Mouse (Mus musculus) erythroblast, embryonic 14.5 days (primary cell): ENCODE results near the gene Dop1b. TPM values are rescaled to one million over a fixed set of nuclear protein-coding genes. Genes with fewer than 3 reads are reported as not detected.

Experiments used
- H3K27me3 ChIP-seq: 2 replicates; pipeline ENCODE4 v1.6.1; 2012; ENCODE audit warnings: inconsistent platforms; ENCODE audit not compliant: control insufficient read depth
- H3K36me3 ChIP-seq: 2 replicates; pipeline ENCODE4 v1.6.1; 2012; ENCODE audit warnings: mild to moderate bottlenecking, inconsistent platforms; ENCODE audit not compliant: control insufficient read depth
- H3K4me1 ChIP-seq: 2 replicates; pipeline ENCODE4 v1.6.1; 2012; ENCODE audit warnings: inconsistent platforms; ENCODE audit not compliant: control insufficient read depth
- H3K4me3 ChIP-seq: replicated peaks from 2 replicates; pipeline ENCODE3; 2012; ENCODE audit warnings: moderate library complexity, mild to moderate bottlenecking, inconsistent platforms
- H3K9me3 ChIP-seq: 2 replicates; pipeline ENCODE4 v1.6.1; 2012; ENCODE audit warnings: low read length, inconsistent platforms, mixed read lengths; ENCODE audit not compliant: control insufficient read depth
- GATA1 ChIP-seq: IDR thresholded peaks from 2 replicates; pipeline ENCODE4 v1.6.1; 2012; ENCODE audit warnings: low read length, inconsistent platforms, mixed read lengths
- TAL1 ChIP-seq: IDR thresholded peaks from 3 replicates; pipeline ENCODE4 v1.6.1; 2012; ENCODE audit warnings: low read length, inconsistent platforms, mixed read lengths
- polyA plus RNA-seq: library from polyadenylated mRNA; stranded (reverse); fragments of >175 nt; gene quantifications from 2 replicates; pipeline ENCODE4 v1.2.3, GENCODE M21; 2012

Dop1b gene
- polyA plus RNA-seq, 1 experiment, result 2.8 TPM

GRCm38 (mm10) chr16:93826909-93827308, 115.2 kb downstream of the Dop1b start:
- no peak overlapping the region for H3K4me3 ChIP-seq
- H3K36me3 ChIP-seq, result no peaks in the 10 kb centered on the region
- peaks cover 10% of the 10 kb centered on the region for H3K9me3 ChIP-seq
- H3K4me1 ChIP-seq, result peaks cover 7% of the 10 kb centered on the region
- TF ChIP-seq TAL1 (no peak), GATA1 (no peak)
- no peaks in the 10 kb centered on the region; the same call in 1 of the 2 replicates for H3K27me3 ChIP-seq

- TF ChIP-seq TAL1, result no peak
- TF ChIP-seq GATA1, result no peak
- Histone ChIP-seq H3K4me1 (peaks cover 24% of the 10 kb centered on the region), H3K9me3 (peaks cover 5% of the 10 kb centered on the region), H3K36me3 (peaks cover 4% of the 10 kb centered on the region), H3K4me3 (no peak overlapping the region), H3K27me3 (no peaks in the 10 kb centered on the region; the same call in 1 of the 2 replicates)
Observed at GRCm38 (mm10) chr16:93829526-93829925, 117.8 kb downstream of the Dop1b start.

GRCm38 (mm10) chr16:93830071-93830470, 118.4 kb downstream of the Dop1b start:
- Histone ChIP-seq H3K4me3 (no peak overlapping the region), H3K36me3 (peaks cover 8% of the 10 kb centered on the region), H3K4me1 (peaks cover 29% of the 10 kb centered on the region), H3K9me3 (peaks cover 5% of the 10 kb centered on the region), H3K27me3 (no peaks in the 10 kb centered on the region; the same call in 1 of the 2 replicates)
- TF ChIP-seq GATA1 (no peak), TAL1 (no peak)

GRCm38 (mm10) chr16:93830916-93831315, 119.2 kb downstream of the Dop1b start:
- H3K4me1 ChIP-seq, result peaks cover 34% of the 10 kb centered on the region
- H3K27me3 ChIP-seq, result no peaks in the 10 kb centered on the region; the same call in 1 of the 2 replicates
- no peak overlapping the region for H3K4me3 ChIP-seq
- TF ChIP-seq TAL1 (no peak), GATA1 (no peak)
- H3K9me3 ChIP-seq, result peaks cover 5% of the 10 kb centered on the region
- H3K36me3 ChIP-seq, result peaks cover 16% of the 10 kb centered on the region

GRCm38 (mm10) chr16:93831627-93832395, 120.1 kb downstream of the Dop1b start, which contains the start of gene Morc3:
Gene Morc3, plus strand, starts transcription at chr16:93832121.
- no peak for TF ChIP-seq TAL1
- TF ChIP-seq GATA1, result no peak
- Histone ChIP-seq H3K4me3 (peak within 1 kb of the TSS; percentile 74), H3K9me3 (peaks cover 5% of the 10 kb centered on the region), H3K27me3 (no peaks in the 10 kb centered on the region), H3K4me1 (peaks cover 37% of the 10 kb centered on the region), H3K36me3 (peaks cover 23% of the 10 kb centered on the region)

- H3K4me3 ChIP-seq, result peak overlapping the region; percentile 74
Observed at GRCm38 (mm10) chr16:93832451-93833276, 121.0 kb downstream of the Dop1b start.

GRCm38 (mm10) chr16:93833551-93833950, 121.8 kb downstream of the Dop1b start:
- H3K36me3 ChIP-seq, result peaks cover 31% of the 10 kb centered on the region
- no peak for TF ChIP-seq GATA1
- TF ChIP-seq TAL1, result no peak
- H3K27me3 ChIP-seq, result no peaks in the 10 kb centered on the region
- H3K4me3 ChIP-seq, result peak overlapping the region; percentile 74
- H3K4me1 ChIP-seq, result peaks cover 43% of the 10 kb centered on the region
- H3K9me3 ChIP-seq, result no peaks in the 10 kb centered on the region

More at GRCm38 (mm10) chr16:93832451-93833276, 121.0 kb downstream of the Dop1b start:
- Histone ChIP-seq H3K4me1 (peaks cover 38% of the 10 kb centered on the region), H3K27me3 (no peaks in the 10 kb centered on the region), H3K9me3 (peaks cover 5% of the 10 kb centered on the region), H3K36me3 (peaks cover 29% of the 10 kb centered on the region)
- TF ChIP-seq TAL1 (no peak), GATA1 (no peak)

- no peak for TF ChIP-seq TAL1
- TF ChIP-seq GATA1, result no peak
- H3K4me1 ChIP-seq, result peaks cover 48% of the 10 kb centered on the region
- H3K4me3 ChIP-seq, result no peak overlapping the region
- H3K27me3 ChIP-seq, result no peaks in the 10 kb centered on the region
- peaks cover 33% of the 10 kb centered on the region for H3K36me3 ChIP-seq
- H3K9me3 ChIP-seq, result no peaks in the 10 kb centered on the region
Observed at GRCm38 (mm10) chr16:93834076-93834475, 122.4 kb downstream of the Dop1b start.

GRCm38 (mm10) chr16:93839049-93839448, 127.3 kb downstream of the Dop1b start:
- H3K36me3 ChIP-seq, result peaks cover 59% of the 10 kb centered on the region

More at GRCm38 (mm10) chr16:93839049-93839448, 127.3 kb downstream of the Dop1b start:
- no peak for TF ChIP-seq TAL1
- no peak for TF ChIP-seq GATA1
- H3K4me3 ChIP-seq, result no peak overlapping the region
- H3K27me3 ChIP-seq, result no peaks in the 10 kb centered on the region
- no peaks in the 10 kb centered on the region for H3K9me3 ChIP-seq
- H3K4me1 ChIP-seq, result peaks cover 38% of the 10 kb centered on the region
